Mouse (Mus musculus) adrenal gland, adult 18-20 months (tissue): ENCODE results near the gene Dhx15. TPM values are rescaled to one million over a fixed set of nuclear protein-coding genes. Genes with fewer than 3 reads are reported as not detected.

Experiments used
- DNase-seq, 2 experiments: peaks; one replicate each; pipeline ENCODE4 v3.0.0; 2021 to 2022; ENCODE audit warnings: low spot score in 2 of 2
- microRNA-seq, 2 experiments: library from miRNA; unstranded; fragments of <30 nt; microRNA quantifications; one replicate each; pipeline ENCODE4 v1.2.0; 2021; ENCODE audit warnings: borderline number of aligned reads in 2 of 2
- total RNA-seq, 2 experiments: library from RNA; stranded (reverse); gene quantifications; 1 replicate in 1 of 2; 2 replicates in 1 of 2; pipeline ENCODE4 v1.2.3; 2021

The Dhx15 gene
- total RNA-seq, 2 experiments from 2014 or later = 111 to 123 TPM

DNA sequence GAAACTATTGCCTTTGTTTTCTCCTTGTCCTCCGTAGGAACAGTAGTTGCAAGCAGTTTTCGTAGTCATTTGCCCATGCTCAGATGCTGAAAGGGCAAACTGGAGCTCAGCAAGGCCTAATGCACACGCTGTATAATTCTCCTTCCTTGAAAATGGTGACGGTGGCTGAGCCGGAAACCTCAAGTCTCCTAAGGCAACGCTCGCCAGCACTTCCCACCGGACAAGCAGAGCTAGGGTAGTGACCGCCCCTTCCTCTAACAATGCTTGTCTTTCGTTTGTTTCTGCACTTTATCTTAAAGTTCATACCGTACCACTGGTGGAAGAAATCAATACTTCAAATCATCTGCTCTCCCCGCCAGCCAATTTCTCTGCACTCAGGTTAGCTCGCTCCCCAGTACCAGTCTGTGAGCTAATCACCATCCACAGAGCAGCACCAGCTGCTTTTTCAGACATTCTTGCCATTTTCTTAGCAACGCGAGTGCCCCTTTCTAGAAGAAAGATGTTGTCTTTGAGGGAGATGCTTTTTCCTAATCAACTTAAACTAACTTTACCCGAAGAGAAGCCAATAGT lies 78.0 kb downstream of the Dhx15 start:
- DNase-seq = no peak

DNA sequence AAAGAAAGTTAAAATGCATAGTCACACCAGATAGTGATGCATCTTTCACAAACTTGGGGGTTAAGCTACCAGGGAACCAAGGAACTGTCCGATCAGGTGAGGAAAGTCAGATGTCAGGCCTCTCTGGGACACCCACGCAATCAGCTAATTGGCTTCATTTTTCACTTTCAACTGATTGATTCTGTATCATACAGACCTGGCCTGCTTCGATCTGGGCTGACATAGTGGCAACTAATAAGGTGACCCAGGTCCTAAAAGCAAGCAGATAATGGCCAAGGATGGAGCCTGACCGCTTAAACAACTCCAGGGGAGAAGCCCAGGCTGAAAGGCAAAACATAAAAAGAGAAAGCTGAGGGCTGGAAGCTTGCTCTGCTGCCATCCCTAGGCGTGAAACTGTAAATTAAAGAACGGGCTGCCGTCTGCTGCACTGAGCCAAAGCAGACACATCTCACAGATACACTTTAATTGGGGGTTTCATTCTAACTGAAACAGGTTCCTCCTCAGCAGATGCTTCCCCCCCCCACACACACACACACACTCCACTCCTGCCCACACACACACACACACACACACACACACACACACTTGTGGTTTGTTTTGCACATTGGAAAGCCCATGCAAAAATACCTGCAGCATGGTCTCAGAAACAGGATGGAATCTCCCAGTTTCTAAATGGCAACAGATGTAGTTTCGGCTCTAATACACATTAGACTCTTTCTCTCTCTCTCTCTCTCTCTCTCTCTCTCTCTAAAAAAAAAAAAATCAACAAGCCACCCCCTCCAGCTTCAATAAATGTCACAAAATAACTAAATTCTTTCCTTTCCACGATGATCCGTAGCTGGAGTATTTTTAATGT lies 79.3 kb downstream of the Dhx15 start:
- DNase-seq = no peak

Small RNA genes lying within 50 kb of the gene (microRNA-seq; reads per million reads assigned to microRNA genes)
- 0 reads per million in 2 experiments for gene Mir6417

Other genes with a start within 250 kb of the Dhx15 start
- 100 to 1,000 TPM; 155 to 227 TPM for gene Sod3, start 173.3 kb upstream of the Dhx15 start, total RNA-seq